Mouse (Mus musculus) midbrain, postnatal 0 days (tissue): ENCODE measurements around the gene Adam22. TPM values are rescaled to one million over a fixed set of nuclear protein-coding genes. Genes with fewer than 3 reads are reported as not detected.

Experiments used
- ATAC-seq: fragments of 200-750 bp; cut with Nextera tagmentation; 2 replicates; pipeline ENCODE4 v1.8.0; 2017; ENCODE audit warnings: moderate number of reproducible peaks, mild to moderate bottlenecking, moderate TSS enrichment, moderate library complexity; ENCODE audit not compliant: low FRiP score
- DNase-seq: peaks from one replicate; pipeline ENCODE4 v3.0.0-alpha.2; 2015; ENCODE audit warnings: low spot score
- H3K27ac ChIP-seq: fragments of 300-500 bp; sonication (generic); 2 replicates; pipeline ENCODE4 v1.5.1; 2014; ENCODE audit warnings: low read depth, mild to moderate bottlenecking, low read length, mixed read lengths
- H3K27me3 ChIP-seq: fragments of 300-500 bp; sonication (generic); 2 replicates; pipeline ENCODE4 v1.6.1; 2014; ENCODE audit warnings: low read length, control low read depth, mixed read lengths; ENCODE audit not compliant: insufficient read depth
- H3K36me3 ChIP-seq: fragments of 300-500 bp; sonication (generic); 2 replicates; pipeline ENCODE4 v1.6.1; 2014; ENCODE audit warnings: low read length, control low read depth, mixed read lengths; ENCODE audit not compliant: insufficient read depth
- H3K4me1 ChIP-seq: fragments of 300-500 bp; sonication (generic); 2 replicates; pipeline ENCODE4 v1.6.1; 2014; ENCODE audit warnings: mild to moderate bottlenecking, control low read depth, antibody characterized with exemption, low read length, mixed read lengths; ENCODE audit not compliant: insufficient read depth
- H3K4me2 ChIP-seq: fragments of 300-500 bp; sonication (generic); 2 replicates; pipeline ENCODE4 v1.6.1; 2014; ENCODE audit warnings: low read depth, mild to moderate bottlenecking, low read length, mixed read lengths; ENCODE audit not compliant: poor library complexity, severe bottlenecking
- H3K4me3 ChIP-seq: fragments of 300-500 bp; sonication (generic); 2 replicates; pipeline ENCODE4 v1.5.1; 2014; ENCODE audit warnings: low read depth, mild to moderate bottlenecking, low read length, moderate library complexity
- H3K9ac ChIP-seq: fragments of 300-500 bp; sonication (generic); replicated peaks from 2 replicates; pipeline ENCODE4 v1.6.1; 2014; ENCODE audit warnings: mild to moderate bottlenecking, low read length, moderate library complexity, mixed read lengths; ENCODE audit not compliant: poor library complexity, severe bottlenecking
- H3K9me3 ChIP-seq: fragments of 300-500 bp; sonication (generic); 2 replicates; pipeline ENCODE4 v1.6.1; 2016; ENCODE audit warnings: low read length, control low read depth
- CTCF ChIP-seq: IDR thresholded peaks from 2 replicates; pipeline ENCODE4 v1.5.1; 2016; ENCODE audit warnings: antibody characterized with exemption, mild to moderate bottlenecking
- WGBS: fragments of 180-500 bp; shearing (Covaris S2); extraction: QIAGEN DNeasy Blood & Tissue Kit; methylation state at CpG from one replicate; pipeline ENCODE4 v1.1.7; 2014; 5-methylcytosine and 5-hydroxymethylcytosine counted together
- polyA plus RNA-seq: library from polyadenylated mRNA; unstranded; fragments of >200 nt; fragmentation: Nextera tagmentation; extraction: Ambion mirVana; gene quantifications from 2 replicates; pipeline ENCODE4 v1.2.1, GENCODE M21; 2015
- total RNA-seq: library from RNA; depleted of rRNA; stranded (reverse); fragments of >200 nt; gene quantifications from 2 replicates; pipeline ENCODE4 v1.2.3, GENCODE M21; 2014

Adam22 gene
- total and polyA plus RNA-seq, 2 experiments from 2014 or later, result 47.9 to 92.6 TPM

DNA sequence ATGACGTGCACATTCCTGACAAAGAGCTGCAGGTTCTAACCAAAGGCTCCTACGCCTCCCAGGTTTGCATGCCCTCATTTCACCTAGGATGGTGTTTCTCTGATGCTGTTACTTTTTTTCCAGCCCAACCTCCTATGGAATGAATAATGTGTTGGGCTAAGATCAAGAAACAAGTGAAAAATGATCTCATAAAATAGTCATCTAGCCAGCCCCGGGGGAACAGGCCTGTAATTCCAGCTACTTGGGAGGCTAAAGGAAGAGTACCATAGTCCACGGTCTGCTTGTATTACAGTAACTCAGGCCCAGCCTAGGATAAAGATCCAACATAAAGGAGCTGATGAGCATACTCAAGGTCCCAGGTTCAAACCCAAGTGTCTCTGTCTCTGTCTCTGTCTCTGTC, 57.1 kb downstream of the Adam22 start:
- TF ChIP-seq CTCF, result no peak
- DNase-seq (no peak), ATAC-seq (no peak)
- H3K27me3 ChIP-seq, result no peaks in the 10 kb centered on the region
- H3K36me3 ChIP-seq, result no peaks in the 10 kb centered on the region
- no peak overlapping the region for H3K4me3 ChIP-seq
- no peaks in the 10 kb centered on the region for H3K4me1 ChIP-seq
- WGBS, result 77% methylated on average over 4 of the region's 4 CpGs
- no peak overlapping the region for H3K4me2 ChIP-seq
- H3K27ac ChIP-seq, result no peak overlapping the region
- no peak overlapping the region for H3K9ac ChIP-seq
- H3K9me3 ChIP-seq, result no peaks in the 10 kb centered on the region

DNA sequence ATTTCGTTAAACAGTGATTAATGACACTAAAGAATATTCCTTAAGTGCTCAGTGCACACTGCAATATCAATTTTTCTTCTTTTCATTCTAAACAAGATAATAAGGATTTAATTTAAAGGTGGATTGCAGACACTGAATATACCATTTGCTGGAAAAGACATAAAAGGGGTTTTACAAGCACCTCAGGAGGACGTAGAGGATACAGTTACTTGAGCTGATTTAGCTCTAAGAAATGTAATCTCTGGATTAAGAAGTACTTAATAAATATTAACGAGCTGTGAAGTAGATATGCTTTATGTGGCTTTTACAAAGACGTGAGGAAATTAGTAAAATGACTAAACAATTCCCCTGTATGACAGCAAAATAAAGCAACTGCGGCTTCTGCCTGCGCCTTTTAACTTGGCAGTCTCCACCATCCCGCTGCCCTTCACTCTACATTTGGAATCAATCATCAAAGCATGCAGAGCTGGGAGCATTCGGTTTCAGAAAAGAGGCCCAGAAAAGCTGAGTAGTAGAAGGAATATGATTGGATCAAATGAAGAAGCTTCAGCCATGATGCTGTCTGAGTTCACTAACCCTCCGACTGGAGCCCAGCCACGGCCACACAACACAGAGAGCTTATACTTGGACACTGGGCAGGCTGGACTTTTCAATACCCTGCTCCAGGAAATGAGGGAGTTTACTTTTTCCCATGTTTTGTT, 70.1 kb downstream of the Adam22 start:
- no peak overlapping the region for H3K9ac ChIP-seq
- WGBS, result 28% methylated on average over 10 of the region's 10 CpGs
- no peak for TF ChIP-seq CTCF
- H3K4me2 ChIP-seq, result no peak overlapping the region
- H3K36me3 ChIP-seq, result no peaks in the 10 kb centered on the region
- peak; percentile 27 for DNase-seq
- no peak overlapping the region for H3K27ac ChIP-seq
- H3K4me3 ChIP-seq, result no peak overlapping the region
- H3K4me1 ChIP-seq, result no peaks in the 10 kb centered on the region
- ATAC-seq, result peak; percentile 68
- H3K27me3 ChIP-seq, result no peaks in the 10 kb centered on the region
- no peaks in the 10 kb centered on the region for H3K9me3 ChIP-seq

DNA sequence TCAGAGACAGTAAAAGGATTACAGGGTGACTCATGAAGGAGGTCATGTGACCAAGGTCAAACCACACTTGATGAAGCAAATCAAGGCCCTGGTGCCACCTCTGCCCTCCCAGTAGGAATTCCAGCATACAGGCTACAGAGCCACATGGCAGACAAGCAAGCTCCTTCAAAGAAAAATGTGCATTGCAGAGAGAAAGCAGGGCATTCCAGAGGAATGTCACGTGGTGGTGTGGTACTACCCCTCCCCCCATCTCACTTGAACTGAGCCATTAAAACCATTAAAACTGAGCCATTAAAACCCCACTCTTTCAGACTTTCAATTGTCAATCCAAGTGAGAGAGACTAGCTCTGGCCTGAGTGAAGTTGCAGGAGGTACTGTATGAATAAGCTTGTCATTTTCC, 74.7 kb downstream of the Adam22 start:
- Histone ChIP-seq H3K4me2 (no peak overlapping the region), H3K27me3 (no peaks in the 10 kb centered on the region), H3K4me3 (no peak overlapping the region), H3K4me1 (no peaks in the 10 kb centered on the region), H3K27ac (no peak overlapping the region), H3K36me3 (no peaks in the 10 kb centered on the region), H3K9me3 (no peaks in the 10 kb centered on the region), H3K9ac (no peak overlapping the region)
- ATAC-seq (no peak), DNase-seq (no peak)
- no peak for TF ChIP-seq CTCF
- WGBS, result 0% methylated on average over 1 of the region's 1 CpGs

DNA sequence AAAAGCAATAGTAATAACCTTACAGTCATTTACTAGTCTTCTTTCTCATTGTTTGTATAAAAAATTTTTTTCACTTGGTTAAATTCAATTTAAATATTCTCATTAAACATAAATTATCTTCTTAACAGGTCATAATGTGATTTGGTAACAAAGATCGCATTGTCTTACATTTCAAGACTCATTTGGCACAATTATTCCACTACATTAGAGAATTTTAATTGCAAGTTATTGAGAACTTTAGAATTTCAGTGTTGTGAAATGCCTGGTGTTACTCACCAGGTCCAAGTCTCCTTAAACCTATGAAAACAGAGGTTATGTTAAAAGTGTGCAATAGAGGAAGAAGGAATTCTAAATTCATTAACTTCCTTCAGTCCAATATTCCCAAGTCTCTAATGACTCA, 76.5 kb downstream of the Adam22 start:
- 90% methylated on average over 1 of the region's 1 CpGs for WGBS
- no peak overlapping the region for H3K27ac ChIP-seq

DNA sequence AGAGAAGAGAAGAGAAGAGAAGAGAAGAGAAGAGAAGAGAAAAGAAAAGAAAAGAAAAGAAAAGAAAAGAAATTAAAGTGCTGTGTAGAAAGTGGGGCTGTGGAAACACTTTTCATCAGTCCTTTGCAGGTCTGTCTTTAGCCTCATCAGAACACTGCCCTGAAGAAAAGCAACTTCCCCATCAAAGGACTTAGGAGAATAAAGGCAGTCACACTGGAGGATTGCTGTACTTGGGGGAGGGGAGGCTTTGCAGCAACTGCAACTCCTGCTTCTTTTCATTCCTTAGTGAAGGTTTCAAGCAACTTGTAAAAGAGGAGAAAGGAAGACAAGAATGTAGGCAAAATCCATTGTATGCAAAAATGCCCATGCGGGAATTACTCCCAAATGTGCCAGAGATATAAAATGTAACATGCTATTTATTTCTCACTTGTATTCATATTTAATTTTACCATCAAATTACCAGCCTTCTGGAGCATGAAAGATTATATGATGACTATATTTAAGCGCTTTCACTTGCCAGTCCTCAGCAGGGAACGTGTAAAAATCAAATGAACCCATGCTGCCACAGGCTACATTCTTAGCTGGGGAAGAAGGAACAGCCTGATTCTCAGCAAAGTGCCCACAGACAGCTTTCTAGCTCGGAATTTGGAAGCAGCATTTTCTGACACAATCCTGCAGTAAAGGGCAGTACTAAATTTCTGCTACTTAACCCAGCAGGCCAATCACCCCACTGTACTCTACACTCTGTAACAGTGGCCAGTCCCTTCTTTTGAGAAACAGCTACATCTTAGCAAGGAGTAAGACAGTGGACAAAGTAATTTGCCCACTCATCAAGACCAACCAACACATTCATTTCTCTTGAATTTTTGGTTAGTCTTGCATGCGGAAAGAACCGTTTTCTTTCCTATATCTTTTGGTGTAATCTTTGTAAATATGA, 78.0 kb downstream of the Adam22 start:
- TF ChIP-seq CTCF, result no peak
- Histone ChIP-seq H3K36me3 (no peaks in the 10 kb centered on the region), H3K9me3 (no peaks in the 10 kb centered on the region), H3K27me3 (no peaks in the 10 kb centered on the region), H3K4me2 (no peak overlapping the region), H3K9ac (no peak overlapping the region), H3K4me3 (no peak overlapping the region), H3K4me1 (no peaks in the 10 kb centered on the region), H3K27ac (no peak overlapping the region)
- ATAC-seq, result no peak
- DNase-seq, result peak; percentile 13
- WGBS, result 41% methylated on average over 6 of the region's 6 CpGs

More for the DNA sequence above, 76.5 kb downstream of the Adam22 start:
- no peaks in the 10 kb centered on the region for H3K36me3 ChIP-seq
- no peak for TF ChIP-seq CTCF
- no peak for ATAC-seq
- H3K9ac ChIP-seq, result no peak overlapping the region
- H3K9me3 ChIP-seq, result no peaks in the 10 kb centered on the region
- no peak overlapping the region for H3K4me3 ChIP-seq
- H3K27me3 ChIP-seq, result no peaks in the 10 kb centered on the region
- DNase-seq, result no peak
- H3K4me2 ChIP-seq, result no peak overlapping the region
- no peaks in the 10 kb centered on the region for H3K4me1 ChIP-seq

DNA sequence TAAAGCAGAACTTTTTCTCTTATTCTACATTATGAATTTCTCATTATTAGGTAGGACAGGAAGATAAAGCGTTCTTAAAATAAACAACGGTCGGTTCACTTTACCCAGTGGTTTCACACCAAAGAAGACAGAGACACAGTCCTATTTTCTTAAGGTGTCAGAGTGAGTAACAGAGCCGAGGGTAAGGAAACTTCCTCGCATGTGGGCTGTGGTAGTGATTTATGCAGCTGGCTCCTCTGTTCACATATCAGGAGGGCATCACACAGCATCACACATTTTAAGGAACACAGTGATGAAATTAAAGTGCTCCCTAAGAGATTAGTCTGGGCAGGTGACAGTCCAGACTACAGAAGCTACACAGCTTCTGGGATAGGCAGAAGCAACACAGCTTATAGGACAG, 83.8 kb downstream of the Adam22 start:
- no peak for TF ChIP-seq CTCF
- no peak overlapping the region for H3K4me2 ChIP-seq
- no peaks in the 10 kb centered on the region for H3K4me1 ChIP-seq
- WGBS, result 82% methylated on average over 5 of the region's 5 CpGs
- no peaks in the 10 kb centered on the region for H3K9me3 ChIP-seq
- H3K9ac ChIP-seq, result no peak overlapping the region
- no peaks in the 10 kb centered on the region for H3K27me3 ChIP-seq
- DNase-seq, result no peak
- no peak for ATAC-seq
- no peaks in the 10 kb centered on the region for H3K36me3 ChIP-seq
- H3K4me3 ChIP-seq, result no peak overlapping the region
- H3K27ac ChIP-seq, result no peak overlapping the region
